Mouse (Mus musculus) intestine, postnatal 0 days (tissue): ENCODE data around the gene Zfp932. TPM values are rescaled to one million over a fixed set of nuclear protein-coding genes. Genes with fewer than 3 reads are reported as not detected.
"Not testable (repeated sequence)": the region's sequence is repeated elsewhere in the genome, so short reads cannot be mapped to it uniquely, and the experiment has no call there.

Experiments used
- ATAC-seq: fragments of 200-750 bp; cut with Nextera tagmentation; 2 replicates; pipeline ENCODE4 v1.8.0; 2017; ENCODE audit warnings: mild to moderate bottlenecking, moderate TSS enrichment, moderate library complexity
- H3K27ac ChIP-seq: fragments of 300-500 bp; sonication (generic); 2 replicates; pipeline ENCODE4 v1.5.1; 2014; ENCODE audit warnings: mild to moderate bottlenecking, low read depth, low read length, moderate library complexity
- H3K27me3 ChIP-seq: fragments of 300-500 bp; sonication (generic); replicated peaks from 2 replicates; pipeline ENCODE4 v1.6.1; 2014; ENCODE audit warnings: low read length, mixed read lengths; ENCODE audit not compliant: control insufficient read depth, insufficient read depth
- H3K36me3 ChIP-seq: fragments of 300-500 bp; sonication (generic); 2 replicates; pipeline ENCODE4 v1.6.1; 2014; ENCODE audit warnings: mild to moderate bottlenecking, moderate library complexity; ENCODE audit not compliant: control insufficient read depth, insufficient read depth
- H3K4me1 ChIP-seq: fragments of 300-500 bp; sonication (generic); replicated peaks from 2 replicates; pipeline ENCODE4 v1.6.1; 2014; ENCODE audit warnings: antibody characterized with exemption, low read length, mixed read lengths; ENCODE audit not compliant: control insufficient read depth, insufficient read depth
- H3K4me2 ChIP-seq: fragments of 300-500 bp; sonication (generic); replicated peaks from 2 replicates; pipeline ENCODE4 v1.6.1; 2014; ENCODE audit warnings: low read depth, mild to moderate bottlenecking, moderate library complexity
- H3K4me3 ChIP-seq: fragments of 300-500 bp; sonication (generic); 2 replicates; pipeline ENCODE4 v1.5.1; 2014; ENCODE audit warnings: low read depth, low read length
- H3K9ac ChIP-seq: fragments of 300-500 bp; sonication (generic); 2 replicates; pipeline ENCODE4 v1.6.1; 2014; ENCODE audit warnings: mild to moderate bottlenecking, low read depth, low read length
- H3K9me3 ChIP-seq: fragments of 300-500 bp; sonication (generic); 2 replicates; pipeline ENCODE4 v1.6.1; 2016; ENCODE audit warnings: mixed run types; ENCODE audit not compliant: control insufficient read depth
- CTCF ChIP-seq: sonication (generic); IDR thresholded peaks from 2 replicates; pipeline ENCODE4 v1.5.1; 2016; ENCODE audit warnings: low read depth, mild to moderate bottlenecking, control low read depth, antibody characterized with exemption, moderate library complexity
- WGBS: fragments of 180-500 bp; shearing (Covaris S2); extraction: QIAGEN DNeasy Blood & Tissue Kit; methylation state at CpG from one replicate; pipeline ENCODE4 v1.1.7; 2014; 5-methylcytosine and 5-hydroxymethylcytosine counted together
- polyA plus RNA-seq: library from polyadenylated mRNA; unstranded; fragments of >200 nt; fragmentation: Nextera tagmentation; extraction: Ambion mirVana; gene quantifications from 2 replicates; pipeline ENCODE4 v1.2.1, GENCODE M21; 2015

Zfp932 gene
- polyA plus RNA-seq, 1 experiment from 2014 or later, result 16.4 TPM

DNA sequence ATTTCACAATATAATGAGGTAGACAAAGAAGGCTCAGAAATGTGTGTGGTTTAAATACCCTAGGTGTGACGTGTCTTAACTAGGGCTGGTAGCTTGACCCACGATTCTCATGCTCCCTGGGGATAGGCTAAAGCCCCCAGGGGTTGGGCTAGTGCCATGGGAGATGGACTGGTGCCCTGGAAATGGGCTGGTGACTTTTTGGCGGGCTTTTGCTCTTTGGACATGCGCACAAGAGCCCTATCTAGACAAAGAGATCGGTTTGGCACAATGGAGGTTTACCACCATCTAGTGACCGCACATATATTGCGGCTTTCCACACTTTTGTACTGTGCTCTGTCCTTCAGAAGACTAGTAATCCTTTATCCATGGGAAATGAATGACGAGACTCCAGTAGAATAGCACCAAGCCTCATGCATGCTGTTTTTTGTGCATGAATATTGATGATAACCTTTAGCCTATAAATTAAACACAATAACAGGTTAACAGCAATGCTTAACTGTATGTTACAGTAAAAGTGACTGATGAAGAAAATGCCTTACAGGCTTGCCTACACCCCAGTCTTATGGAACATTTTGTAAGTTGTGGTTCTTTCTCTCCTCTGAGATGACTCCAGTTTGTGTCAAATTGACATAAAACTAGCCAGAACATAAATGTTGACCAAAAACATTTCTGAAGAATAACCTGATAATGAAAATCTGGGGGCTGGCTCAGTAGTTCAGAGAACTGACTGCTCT lies 27.5 kb downstream of the Zfp932 start:
- H3K27me3 ChIP-seq, H3K9ac ChIP-seq, ATAC-seq, H3K4me1 ChIP-seq, H3K27ac ChIP-seq, H3K36me3 ChIP-seq, H3K4me3 ChIP-seq, H3K9me3 ChIP-seq: not testable (repeated sequence)
- TF ChIP-seq CTCF, result peak; percentile 81
- peak overlapping the region; percentile 37 for H3K4me2 ChIP-seq
- WGBS, result 41% methylated on average over 8 of the region's 8 CpGs

- peak; percentile 99 for ATAC-seq
- H3K9ac ChIP-seq, result peak overlapping the region; percentile 55
- no peaks in the 10 kb centered on the region for H3K27me3 ChIP-seq
- H3K4me1 ChIP-seq, result no peaks in the 10 kb centered on the region
- no peak for TF ChIP-seq CTCF
- H3K4me2 ChIP-seq, result peak overlapping the region; percentile 71
- WGBS, result 1% methylated on average over 19 of the region's 19 CpGs
- no peak overlapping the region for H3K27ac ChIP-seq
- H3K9me3 ChIP-seq, result 0 out of 2 replicates have a peak, but pooled peaks cover 2% of the 10 kb centered on the region
- no peaks in the 10 kb centered on the region for H3K36me3 ChIP-seq
- H3K4me3 ChIP-seq, result peak overlapping the region; percentile 60
Measured at GRCm38 (mm10) chr5:110057637-110058408, 61.5 kb downstream of the Zfp932 start.

Other genes with a start within 250 kb of the Zfp932 start
- 8.4 and 11.6 TPM in 2 replicates for gene 4930522L14Rik, start 244.6 kb upstream of the Zfp932 start, polyA plus RNA-seq
- gene Gm15446, start 73.1 kb upstream of the Zfp932 start, polyA plus RNA-seq, result 0.55 and 0.69 TPM in 2 replicates
- 1.4 and 1.6 TPM in 2 replicates for gene Gm17655, start 76.0 kb downstream of the Zfp932 start, polyA plus RNA-seq
- gene Gm35315, start 97.9 kb downstream of the Zfp932 start, polyA plus RNA-seq, result 0.25 and 0.52 TPM in 2 replicates
- 0.63 and 0.78 TPM in 2 replicates for gene Plcxd1, start 103.4 kb downstream of the Zfp932 start, polyA plus RNA-seq
- 14.9 and 15.2 TPM in 2 replicates for gene Gtpbp6, start 111.7 kb downstream of the Zfp932 start, polyA plus RNA-seq
- 2.0 TPM in 2 replicates for gene Zfp605, start 113.6 kb downstream of the Zfp932 start, polyA plus RNA-seq
- 23.6 and 26.2 TPM in 2 replicates for gene Chfr, start 139.3 kb downstream of the Zfp932 start, polyA plus RNA-seq
- 8.1 and 9.1 TPM in 2 replicates for gene Golga3, start 180.2 kb downstream of the Zfp932 start, polyA plus RNA-seq
- 8.7 and 9.5 TPM in 2 replicates for gene Ankle2, start 234.5 kb downstream of the Zfp932 start, polyA plus RNA-seq